Mouse (Mus musculus): ENCODE results near the gene Rab5if. TPM values are rescaled to one million over a fixed set of nuclear protein-coding genes. Genes with fewer than 3 reads are reported as not detected.
A peak's percentile ranks its signal among the peaks of the same experiment; 100 is the strongest.
"Not testable (repeated sequence)": the region's sequence is repeated elsewhere in the genome, so short reads cannot be mapped to it uniquely, and the experiment has no call there.

The Rab5if gene
- polyA plus RNA-seq (2012; rRNA removed) = 34.8 and 61.5 TPM in 2 replicates

- Histone ChIP-seq H3K4me3 (ENCODE audit: extremely low read depth, insufficient read depth, insufficient read length) (peak within 1 kb of the TSS; percentile 82), H3K27me3 (ENCODE audit: control insufficient read depth, insufficient read depth, low read length) (no peaks in the 10 kb centered on the region), H3K36me3 (ENCODE audit: control insufficient read depth, insufficient read depth, low read length) (peaks cover 3% of the 10 kb centered on the region), H3K27ac (ENCODE audit: insufficient read depth, low read length) (peak within 1 kb of the TSS; percentile 92), H3K4me1 (ENCODE audit: control insufficient read depth, insufficient read depth, insufficient read length) (peaks cover 6% of the 10 kb centered on the region; the same call in 1 of the 2 replicates)
- peak; percentile 95 to 98 for DNase-seq (ENCODE audit: low read depth in 1 of 2, low spot score in 2 of 2)
- TF ChIP-seq CTCF (IDR thresholded peaks at IDR 0.05; ENCODE audit: extremely low read depth, insufficient read depth, insufficient read length, insufficient replicate concordance) = peak; percentile 34; the same call in 1 of the 2 replicates
- peak; percentile 50; the same call in 1 of the 2 replicates for TF ChIP-seq POLR2A (IDR thresholded peaks at IDR 0.05; ENCODE audit: low read depth, low read length)
- WGBS = under 1% methylated on average over 98 of the region's 98 CpGs
Observed at GRCm38 (mm10) chr2:156862772-156863486, at the start of gene Rab5if. TSS of gene Rab5if (plus strand) at chr2:156863128.

- WGBS = 15% methylated on average over 8 of the region's 8 CpGs
- Histone ChIP-seq H3K27me3 (ENCODE audit: control insufficient read depth, insufficient read depth, low read length) (no peaks in the 10 kb centered on the region), H3K4me1 (ENCODE audit: control insufficient read depth, insufficient read depth, insufficient read length) (no peaks in the 10 kb centered on the region), H3K27ac (ENCODE audit: insufficient read depth, low read length) (no peak overlapping the region), H3K36me3 (ENCODE audit: control insufficient read depth, insufficient read depth, low read length) (no peaks in the 10 kb centered on the region), H3K4me3 (ENCODE audit: extremely low read depth, insufficient read depth, insufficient read length) (no peak overlapping the region)
- TF ChIP-seq POLR2A (IDR thresholded peaks at IDR 0.05; ENCODE audit: low read depth, low read length) (no peak), CTCF (IDR thresholded peaks at IDR 0.05; ENCODE audit: extremely low read depth, insufficient read depth, insufficient read length, insufficient replicate concordance) (no peak)
- no peak for DNase-seq (ENCODE audit: low read depth in 1 of 2, low spot score in 2 of 2)
Observed at GRCm38 (mm10) chr2:156814344-156814801, 48.6 kb upstream of the Rab5if start.

GRCm38 (mm10) chr2:156814893-156815292 is 48.0 kb upstream of the Rab5if start:
- Histone ChIP-seq H3K27me3 (ENCODE audit: control insufficient read depth, insufficient read depth, low read length) (no peaks in the 10 kb centered on the region), H3K36me3 (ENCODE audit: control insufficient read depth, insufficient read depth, low read length) (no peaks in the 10 kb centered on the region), H3K4me1 (ENCODE audit: control insufficient read depth, insufficient read depth, insufficient read length) (no peaks in the 10 kb centered on the region), H3K27ac (ENCODE audit: insufficient read depth, low read length) (no peak overlapping the region), H3K4me3 (ENCODE audit: extremely low read depth, insufficient read depth, insufficient read length) (no peak overlapping the region)
- TF ChIP-seq CTCF (IDR thresholded peaks at IDR 0.05; ENCODE audit: extremely low read depth, insufficient read depth, insufficient read length, insufficient replicate concordance) (no peak), POLR2A (IDR thresholded peaks at IDR 0.05; ENCODE audit: low read depth, low read length) (no peak)
- no peak for DNase-seq (ENCODE audit: low read depth in 1 of 2, low spot score in 2 of 2)
- WGBS = 50% methylated on average over 5 of the region's 5 CpGs

GRCm38 (mm10) chr2:156815412-156815811 is 47.5 kb upstream of the Rab5if start:
- TF ChIP-seq POLR2A (IDR thresholded peaks at IDR 0.05; ENCODE audit: low read depth, low read length) (no peak), CTCF (IDR thresholded peaks at IDR 0.05; ENCODE audit: extremely low read depth, insufficient read depth, insufficient read length, insufficient replicate concordance) (no peak)
- no peaks in the 10 kb centered on the region for H3K27me3 ChIP-seq (ENCODE audit: control insufficient read depth, insufficient read depth, low read length)
- no peaks in the 10 kb centered on the region for H3K4me1 ChIP-seq (ENCODE audit: control insufficient read depth, insufficient read depth, insufficient read length)
- WGBS = 95% methylated on average over 3 of the region's 3 CpGs
- no peak overlapping the region for H3K27ac ChIP-seq (ENCODE audit: insufficient read depth, low read length)
- no peak overlapping the region for H3K4me3 ChIP-seq (ENCODE audit: extremely low read depth, insufficient read depth, insufficient read length)
- no peaks in the 10 kb centered on the region for H3K36me3 ChIP-seq (ENCODE audit: control insufficient read depth, insufficient read depth, low read length)
- no peak for DNase-seq (ENCODE audit: low read depth in 1 of 2, low spot score in 2 of 2)

GRCm38 (mm10) chr2:156816116-156816515 is 46.8 kb upstream of the Rab5if start:
- Histone ChIP-seq H3K27me3 (ENCODE audit: control insufficient read depth, insufficient read depth, low read length) (no peaks in the 10 kb centered on the region), H3K4me3 (ENCODE audit: extremely low read depth, insufficient read depth, insufficient read length) (no peak overlapping the region), H3K36me3 (ENCODE audit: control insufficient read depth, insufficient read depth, low read length) (no peaks in the 10 kb centered on the region), H3K27ac (ENCODE audit: insufficient read depth, low read length) (no peak overlapping the region), H3K4me1 (ENCODE audit: control insufficient read depth, insufficient read depth, insufficient read length) (no peaks in the 10 kb centered on the region)
- no peak for DNase-seq (ENCODE audit: low read depth in 1 of 2, low spot score in 2 of 2)
- TF ChIP-seq CTCF (IDR thresholded peaks at IDR 0.05; ENCODE audit: extremely low read depth, insufficient read depth, insufficient read length, insufficient replicate concordance) (no peak), POLR2A (IDR thresholded peaks at IDR 0.05; ENCODE audit: low read depth, low read length) (no peak)
- 86% methylated on average over 1 of the region's 1 CpGs for WGBS

GRCm38 (mm10) chr2:156825128-156825527 is 37.8 kb upstream of the Rab5if start:
- H3K27ac ChIP-seq (ENCODE audit: insufficient read depth, low read length) = not testable (repeated sequence)
- 85% methylated on average over 6 of the region's 6 CpGs for WGBS

GRCm38 (mm10) chr2:156834336-156834735 is 28.6 kb upstream of the Rab5if start:
- H3K4me3 ChIP-seq (ENCODE audit: extremely low read depth, insufficient read depth, insufficient read length) = no peak overlapping the region
- no peak overlapping the region for H3K27ac ChIP-seq (ENCODE audit: insufficient read depth, low read length)
- no peak for DNase-seq (ENCODE audit: low read depth in 1 of 2, low spot score in 2 of 2)
- H3K4me1 ChIP-seq (ENCODE audit: control insufficient read depth, insufficient read depth, insufficient read length) = no peaks in the 10 kb centered on the region
- no peak for TF ChIP-seq POLR2A (IDR thresholded peaks at IDR 0.05; ENCODE audit: low read depth, low read length)
- TF ChIP-seq CTCF (IDR thresholded peaks at IDR 0.05; ENCODE audit: extremely low read depth, insufficient read depth, insufficient read length, insufficient replicate concordance) = no peak
- no peaks in the 10 kb centered on the region for H3K36me3 ChIP-seq (ENCODE audit: control insufficient read depth, insufficient read depth, low read length)
- 97% methylated on average over 11 of the region's 11 CpGs for WGBS
- H3K27me3 ChIP-seq (ENCODE audit: control insufficient read depth, insufficient read depth, low read length) = no peaks in the 10 kb centered on the region

More at GRCm38 (mm10) chr2:156825128-156825527, 37.8 kb upstream of the Rab5if start:
- DNase-seq (ENCODE audit: low read depth in 1 of 2, low spot score in 2 of 2); H3K4me1 ChIP-seq (ENCODE audit: control insufficient read depth, insufficient read depth, insufficient read length); H3K27me3 ChIP-seq (ENCODE audit: control insufficient read depth, insufficient read depth, low read length); H3K4me3 ChIP-seq (ENCODE audit: extremely low read depth, insufficient read depth, insufficient read length); H3K36me3 ChIP-seq (ENCODE audit: control insufficient read depth, insufficient read depth, low read length): not testable (repeated sequence)

Measured in spleen, adult 2 months (tissue).